Mouse (Mus musculus) B cell, adult 62 days (primary cell): ENCODE results near the gene Ttll11. TPM values are rescaled to one million over a fixed set of nuclear protein-coding genes. Genes with fewer than 3 reads are reported as not detected.

Source experiments
- total RNA-seq: library from RNA; stranded (reverse); gene quantifications from 4 replicates; pipeline ENCODE4 v1.2.4, GENCODE M21; 2023

Gene Ttll11
- 0.60 to 1.2 TPM (median 0.84 TPM) in 4 replicates for total RNA-seq

GRCm38 (mm10) chr2:35979644-35980021, at the start of gene Ttll11:
Ttll11 (minus strand) TSS chr2:35979913.

Other genes starting within 250 kb of the Ttll11 start
- gene Ndufa8, start 69.5 kb upstream of the Ttll11 start, total RNA-seq = 37.4 to 43.2 TPM (median 38.7 TPM) in 4 replicates
- not detected in 4 replicates for gene Morn5, start 69.5 kb upstream of the Ttll11 start, total RNA-seq
- not detected in 4 replicates for gene Lhx6, start 125.5 kb upstream of the Ttll11 start, total RNA-seq
- 7.8 to 17.3 TPM (median 13.8 TPM) in 4 replicates for gene Mrrf, start 156.5 kb upstream of the Ttll11 start, total RNA-seq
- 40.8 to 45.5 TPM (median 42.9 TPM) in 4 replicates for gene Rbm18, start 156.9 kb upstream of the Ttll11 start, total RNA-seq